Mouse (Mus musculus) kidney, postnatal 10 days (tissue): ENCODE measurements around the gene Snu13.

Source experiments
- DNase-seq: peaks from one replicate; pipeline ENCODE4 v3.0.0; 2021; ENCODE audit warnings: mixed read lengths

Gene Snu13

GRCm38 (mm10) chr15:82047080-82047883 is at the start of gene Snu13:
TSS of gene Snu13 (minus strand) at chr15:82047598.
- peak; percentile 97 for DNase-seq

- DNase-seq: no peak
Observed at GRCm38 (mm10) chr15:82091061-82091460, 43.7 kb upstream of the Snu13 start.

GRCm38 (mm10) chr15:82087266-82087665 is 39.9 kb upstream of the Snu13 start:
- no peak for DNase-seq

GRCm38 (mm10) chr15:82086131-82086530 is 38.7 kb upstream of the Snu13 start:
- no peak for DNase-seq

- DNase-seq: no peak
Observed at GRCm38 (mm10) chr15:82085606-82086005, 38.2 kb upstream of the Snu13 start.

GRCm38 (mm10) chr15:82081161-82081560 is 33.8 kb upstream of the Snu13 start:
- DNase-seq: peak; percentile 19

- peak; percentile 21 for DNase-seq
Observed at GRCm38 (mm10) chr15:82079883-82080282, 32.5 kb upstream of the Snu13 start.

GRCm38 (mm10) chr15:82073490-82073889 is 26.1 kb upstream of the Snu13 start:
- DNase-seq: no peak

- DNase-seq: no peak
Observed at GRCm38 (mm10) chr15:82071816-82072469, 24.5 kb upstream of the Snu13 start.

- no peak for DNase-seq
Observed at GRCm38 (mm10) chr15:82069898-82070297, 22.5 kb upstream of the Snu13 start, which contains the start of gene Mei1. TSS of gene Mei1 (plus strand) at chr15:82069996.

GRCm38 (mm10) chr15:82065511-82065910 is 18.1 kb upstream of the Snu13 start:
- DNase-seq: peak; percentile 85

- no peak for DNase-seq
Observed at GRCm38 (mm10) chr15:82063909-82064308, 16.5 kb upstream of the Snu13 start.

GRCm38 (mm10) chr15:82058719-82059201 is 11.4 kb upstream of the Snu13 start, which contains the start of gene 4930407I10Rik:
TSS of gene 4930407I10Rik (plus strand) at chr15:82059151.
- DNase-seq: no peak

GRCm38 (mm10) chr15:82052544-82052943 is 5.1 kb upstream of the Snu13 start:
- no peak for DNase-seq

- peak; percentile 41 for DNase-seq
Observed at GRCm38 (mm10) chr15:82046246-82046891, 1.0 kb downstream of the Snu13 start.

GRCm38 (mm10) chr15:82044166-82044784 is 3.1 kb downstream of the Snu13 start:
- peak; percentile 21 for DNase-seq

- peak; percentile 65 for DNase-seq
Observed at GRCm38 (mm10) chr15:82040650-82041049, 6.7 kb downstream of the Snu13 start.

GRCm38 (mm10) chr15:82035904-82036689 is 11.3 kb downstream of the Snu13 start:
- peak; percentile 41 for DNase-seq

- no peak for DNase-seq
Observed at GRCm38 (mm10) chr15:82033762-82034161, 13.6 kb downstream of the Snu13 start, which contains the start of gene Desi1. TSS of gene Desi1 (minus strand) at chr15:82033862.

GRCm38 (mm10) chr15:82032386-82032785 is 15.0 kb downstream of the Snu13 start:
- no peak for DNase-seq

- no peak for DNase-seq
Observed at GRCm38 (mm10) chr15:82027726-82028125, 19.7 kb downstream of the Snu13 start.

- no peak for DNase-seq
Observed at GRCm38 (mm10) chr15:82027276-82027675, 20.1 kb downstream of the Snu13 start.
